Mouse (Mus musculus) adrenal gland, postnatal 25 days (tissue): ENCODE data around the gene Grm7. TPM values are rescaled to one million over a fixed set of nuclear protein-coding genes. Genes with fewer than 3 reads are reported as not detected.

ENCODE experiments used
- DNase-seq: peaks from one replicate; pipeline ENCODE4 v3.0.0; 2021; ENCODE audit warnings: mixed read lengths
- long read RNA-seq: library from polyadenylated mRNA; stranded (forward); transcript quantifications from one replicate; pipeline ENCODE4 v2.0.0, GENCODE M21; 2021
- total RNA-seq: library from RNA; stranded (reverse); gene quantifications from 2 replicates; pipeline ENCODE4 v1.2.3, GENCODE M21; 2021

The Grm7 gene
- 1.1 and 1.4 TPM in 2 replicates for total RNA-seq
- long read RNA-seq, result 0 reads

- peak; percentile 15 for DNase-seq
Measured at GRCm38 (mm10) chr6:110645411-110646361, at the start of gene Grm7. Gene Grm7 (plus strand): TSS chr6:110645581.

- DNase-seq, result no peak
Measured at GRCm38 (mm10) chr6:110645041-110645410, 355 bp upstream of the Grm7 start.

- no peak for DNase-seq
Measured at GRCm38 (mm10) chr6:110646901-110647300, 1.5 kb downstream of the Grm7 start.

GRCm38 (mm10) chr6:110649227-110649626 is 3.8 kb downstream of the Grm7 start:
- no peak for DNase-seq

GRCm38 (mm10) chr6:110653361-110654001 is 8.1 kb downstream of the Grm7 start:
- DNase-seq, result no peak

- DNase-seq, result no peak
Measured at GRCm38 (mm10) chr6:110664436-110664835, 19.1 kb downstream of the Grm7 start.

GRCm38 (mm10) chr6:110668447-110668846 is 23.1 kb downstream of the Grm7 start:
- DNase-seq, result no peak

GRCm38 (mm10) chr6:110690954-110691353 is 45.6 kb downstream of the Grm7 start:
- no peak for DNase-seq

GRCm38 (mm10) chr6:110709763-110710162 is 64.4 kb downstream of the Grm7 start:
- DNase-seq, result no peak

GRCm38 (mm10) chr6:110714943-110715342 is 69.6 kb downstream of the Grm7 start:
- DNase-seq, result no peak

- DNase-seq, result no peak
Measured at GRCm38 (mm10) chr6:110723371-110723770, 78.0 kb downstream of the Grm7 start.

- no peak for DNase-seq
Measured at GRCm38 (mm10) chr6:110733914-110734313, 88.5 kb downstream of the Grm7 start.

- peak; percentile 8 for DNase-seq
Measured at GRCm38 (mm10) chr6:110743981-110744670, 98.7 kb downstream of the Grm7 start.

GRCm38 (mm10) chr6:110755921-110756320 is 110.5 kb downstream of the Grm7 start:
- no peak for DNase-seq

- DNase-seq, result no peak
Measured at GRCm38 (mm10) chr6:110769588-110769987, 124.2 kb downstream of the Grm7 start.

GRCm38 (mm10) chr6:110772652-110773051 is 127.3 kb downstream of the Grm7 start:
- no peak for DNase-seq

- no peak for DNase-seq
Measured at GRCm38 (mm10) chr6:110776046-110776445, 130.7 kb downstream of the Grm7 start.

GRCm38 (mm10) chr6:110785497-110785928 is 140.1 kb downstream of the Grm7 start:
- DNase-seq, result no peak

GRCm38 (mm10) chr6:110792696-110793095 is 147.3 kb downstream of the Grm7 start:
- no peak for DNase-seq

- DNase-seq, result no peak
Measured at GRCm38 (mm10) chr6:110807481-110807880, 162.1 kb downstream of the Grm7 start.

- no peak for DNase-seq
Measured at GRCm38 (mm10) chr6:110812214-110812613, 166.8 kb downstream of the Grm7 start.

GRCm38 (mm10) chr6:110818236-110818635 is 172.9 kb downstream of the Grm7 start:
- no peak for DNase-seq

- no peak for DNase-seq
Measured at GRCm38 (mm10) chr6:110868311-110868710, 222.9 kb downstream of the Grm7 start.
